Mouse (Mus musculus) ovary, adult 18-20 months (tissue): ENCODE data around the gene Wdcp.
"Not testable (repeated sequence)": the region's sequence is repeated elsewhere in the genome, so short reads cannot be mapped to it uniquely, and the experiment has no call there.

Experiments
- DNase-seq: peaks from one replicate; pipeline ENCODE4 v3.0.0; 2022; ENCODE audit warnings: low spot score, mixed read lengths

Wdcp gene

DNA sequence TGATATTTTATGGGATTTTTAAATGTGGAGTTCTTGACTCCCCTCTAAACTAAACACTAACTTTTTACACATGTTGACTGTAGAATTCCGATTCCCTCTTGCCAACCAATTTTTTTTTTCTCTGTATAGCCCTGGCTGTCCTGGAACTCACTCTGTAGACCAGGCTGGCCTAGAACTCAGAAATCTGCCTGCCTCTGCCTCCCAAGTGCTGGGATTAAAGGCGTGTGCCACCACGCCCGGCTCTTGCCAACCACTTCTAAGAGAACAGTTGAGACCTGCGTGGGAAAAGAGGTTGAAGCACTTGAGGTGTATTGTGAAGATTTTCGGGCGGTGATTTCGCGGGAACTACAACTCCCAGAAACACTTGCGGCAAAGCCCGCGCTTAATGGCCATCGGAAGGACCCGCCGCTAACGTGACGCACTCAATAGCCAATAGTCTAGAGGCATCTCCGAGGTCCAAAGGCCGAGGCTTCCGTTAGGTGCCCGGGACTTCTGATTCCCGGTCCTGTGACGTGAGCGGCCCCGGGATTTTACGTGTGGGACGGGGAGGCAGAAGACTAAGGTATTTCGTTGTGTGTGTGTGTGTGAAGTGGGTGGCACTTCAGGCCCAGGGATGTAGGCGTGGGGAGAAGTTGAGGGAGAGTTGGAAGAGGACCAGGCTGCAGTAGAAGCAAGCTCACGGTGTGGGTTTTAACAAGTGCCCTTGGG is at the start of gene Wdcp:
Gene Wdcp, plus strand, starts transcription at position 414 of the 708 bp plus-strand sequence.
- DNase-seq = peak; percentile 86

DNA sequence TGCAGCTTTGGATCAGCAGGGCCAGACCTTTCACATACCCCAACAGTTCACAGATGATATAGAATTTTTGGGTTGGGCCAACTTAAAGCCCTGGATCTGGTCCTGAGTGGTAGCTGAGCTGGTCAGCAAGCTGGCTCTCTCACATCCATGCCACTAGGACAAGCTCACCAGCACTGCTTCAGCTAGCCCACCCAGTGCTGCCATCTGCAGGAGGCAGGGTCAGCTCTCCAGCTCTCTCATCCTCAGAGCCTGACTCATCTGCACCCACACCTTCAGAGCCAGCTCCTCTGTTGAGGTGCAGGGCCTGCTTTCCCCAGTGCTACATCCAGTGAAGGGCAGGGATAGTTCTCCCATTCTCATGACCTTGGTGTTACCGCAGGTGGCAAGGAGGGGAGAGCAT is 49.4 kb upstream of the Wdcp start:
- DNase-seq = no peak

DNA sequence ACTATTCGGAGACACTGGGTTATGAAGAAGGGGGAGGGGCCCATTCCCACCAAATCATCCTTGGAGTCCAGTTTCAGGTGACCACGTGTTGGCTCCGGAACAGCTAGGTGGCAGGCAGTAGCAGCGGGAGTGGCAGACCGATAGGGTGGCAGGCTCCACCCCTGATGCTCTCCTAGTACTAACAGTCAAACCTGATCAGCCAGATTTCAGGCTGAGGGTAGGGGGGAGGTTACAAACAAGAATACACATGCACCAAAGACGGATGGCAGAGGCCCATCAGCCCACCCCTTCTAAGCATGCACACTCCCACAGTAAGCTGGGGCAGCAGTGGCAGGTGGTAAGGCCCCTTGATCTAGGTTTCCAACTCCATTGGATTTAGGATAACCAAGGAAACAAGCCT is 45.6 kb upstream of the Wdcp start:
- not testable (repeated sequence) for DNase-seq

DNA sequence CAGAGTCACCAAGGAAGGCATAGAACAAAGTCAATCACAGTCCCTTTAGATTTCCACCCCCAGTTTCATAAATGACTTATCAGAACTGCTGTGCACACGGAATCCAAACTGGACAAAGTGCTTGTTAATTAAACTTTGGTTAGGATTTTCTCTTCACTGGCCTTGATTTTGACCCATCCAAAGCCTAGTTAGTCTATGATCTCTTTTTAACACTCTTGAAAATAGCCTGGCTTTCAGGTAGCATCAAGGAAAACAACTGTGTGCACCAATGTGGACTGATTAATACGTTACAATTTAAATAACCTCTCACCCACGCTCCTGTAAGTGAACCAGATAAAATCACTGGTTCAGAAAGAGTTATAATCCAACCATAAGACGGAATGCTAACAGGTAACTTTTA is 32.1 kb upstream of the Wdcp start:
- no peak for DNase-seq

DNA sequence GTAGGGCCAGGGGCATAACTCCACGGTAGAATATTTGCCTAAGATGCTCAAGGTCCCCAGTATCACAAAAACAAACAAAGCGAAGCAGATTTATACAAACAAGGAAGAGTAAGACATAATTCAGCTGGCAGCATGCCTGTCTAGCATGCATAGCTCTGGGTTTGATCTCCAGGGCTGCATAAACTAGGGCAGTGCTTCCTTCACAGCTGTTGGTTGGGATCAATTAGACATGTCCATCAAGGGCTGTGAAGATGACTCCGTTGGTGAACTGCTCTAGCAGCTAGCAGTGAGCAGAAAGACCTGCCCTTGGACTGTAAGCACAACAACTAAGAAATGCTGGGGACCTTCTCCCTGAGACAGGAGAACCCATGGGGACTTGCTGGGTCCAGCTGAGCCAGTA is 31.4 kb upstream of the Wdcp start:
- no peak for DNase-seq

DNA sequence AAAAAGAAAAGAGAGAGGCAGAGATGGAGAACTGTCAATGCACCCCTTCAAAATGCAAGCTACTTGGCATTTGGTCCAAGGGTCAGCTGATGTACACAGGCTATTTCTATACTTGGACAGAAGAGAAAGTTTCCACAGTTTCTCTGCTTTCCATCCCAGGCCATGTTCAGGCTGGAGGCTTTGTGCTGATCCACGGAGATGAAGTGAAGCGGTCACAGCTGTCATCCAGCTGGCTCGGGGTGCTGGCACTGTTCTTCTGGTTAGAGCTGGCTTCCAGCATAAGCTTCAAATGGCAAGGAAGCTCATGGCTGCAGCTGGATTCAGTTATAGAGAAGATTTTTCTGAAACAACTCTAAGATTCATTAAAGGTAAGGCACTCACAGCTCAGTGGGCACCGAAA is 29.5 kb upstream of the Wdcp start:
- DNase-seq = no peak

DNA sequence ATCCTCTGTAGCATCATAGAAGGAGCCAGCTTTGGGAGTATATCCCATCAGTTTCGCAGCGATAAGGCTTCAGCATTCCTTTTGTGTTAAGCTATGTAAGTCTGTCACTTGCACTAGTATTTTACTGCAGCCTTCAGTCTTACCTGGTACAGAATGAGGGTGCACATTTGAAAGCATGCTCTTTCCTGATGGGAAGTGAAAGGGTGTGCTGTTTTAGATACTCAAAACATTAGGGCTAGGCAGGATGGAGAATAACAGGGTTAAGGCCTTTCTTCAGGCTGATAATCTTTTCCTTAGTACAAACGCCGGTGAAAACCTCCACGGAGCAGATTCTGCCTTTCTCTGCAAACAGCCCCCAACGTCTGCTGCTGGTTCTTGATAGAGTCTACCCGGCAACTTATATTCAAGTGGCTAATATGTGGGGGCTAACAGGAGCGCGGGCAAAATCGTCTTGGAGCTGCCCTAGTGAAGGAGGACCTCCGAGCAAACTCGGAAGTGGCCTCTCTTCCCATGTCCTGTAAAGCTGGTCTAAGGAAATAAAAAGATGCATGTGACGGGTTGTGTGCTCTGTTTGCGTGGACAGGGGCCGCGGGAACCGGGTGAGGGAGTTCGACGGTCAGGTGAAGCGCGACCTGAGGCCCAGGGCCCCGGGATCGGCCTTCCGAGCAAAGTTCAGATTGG is 26.3 kb upstream of the Wdcp start:
- DNase-seq = no peak

DNA sequence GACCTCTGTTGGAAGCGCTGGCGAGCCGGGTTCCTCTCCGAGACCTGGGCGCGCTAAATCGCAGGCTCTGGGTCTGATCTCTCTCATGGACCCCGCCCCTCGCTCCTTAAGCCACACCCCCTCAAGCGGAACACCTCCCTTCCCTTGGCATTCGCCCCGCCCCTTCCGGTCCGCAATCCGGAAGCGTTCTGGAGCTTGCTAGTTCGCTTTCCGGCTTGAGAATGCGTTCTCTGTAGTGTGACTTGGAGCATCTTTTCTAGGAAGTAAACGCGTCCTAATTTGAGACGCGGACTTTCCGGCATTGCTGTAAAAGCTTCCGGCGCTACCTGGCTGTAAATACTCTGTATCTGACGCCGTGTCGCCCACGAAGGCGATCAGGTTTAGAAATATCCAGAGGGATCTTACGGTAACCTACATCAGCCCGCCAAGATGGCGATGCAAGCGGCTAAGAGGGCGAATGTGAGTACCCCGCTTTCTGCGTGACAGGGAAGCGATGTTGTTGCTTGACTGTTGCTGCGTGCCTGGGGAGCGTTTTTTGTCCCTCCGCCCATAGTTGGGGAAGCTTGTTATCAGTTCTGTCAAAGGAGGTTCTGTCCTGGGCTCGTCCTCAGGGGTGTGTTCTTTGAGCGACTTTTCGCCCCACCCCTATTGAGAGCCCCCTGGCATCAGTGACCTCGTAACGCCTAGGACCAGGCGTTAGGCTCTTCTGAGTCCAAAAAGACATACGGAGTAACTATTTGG is 25.6 kb upstream of the Wdcp start, which contains the start of gene Sf3b6:
Gene Sf3b6, plus strand, starts transcription at position 184 of the 741 bp plus-strand sequence.
- peak; percentile 95 for DNase-seq

DNA sequence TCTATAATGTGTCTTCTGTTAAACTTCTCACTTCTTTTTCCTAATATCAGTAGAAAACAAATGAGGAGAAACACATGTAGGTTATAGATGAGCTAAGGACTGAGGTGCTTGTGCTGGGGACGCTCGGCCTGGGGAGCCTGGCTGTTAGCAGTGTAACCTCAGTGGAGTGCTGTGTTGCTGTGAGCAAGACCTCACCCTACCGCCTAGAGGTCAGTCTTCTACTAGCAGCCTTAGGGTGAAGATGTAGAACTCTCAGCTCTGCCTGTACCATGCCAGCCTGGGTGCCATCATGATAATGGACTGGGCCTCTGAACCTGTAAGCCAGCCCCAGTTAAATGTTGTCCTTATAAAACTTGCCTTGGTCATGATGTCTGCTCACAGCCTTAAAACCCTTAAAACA is 15.8 kb upstream of the Wdcp start:
- no peak for DNase-seq

DNA sequence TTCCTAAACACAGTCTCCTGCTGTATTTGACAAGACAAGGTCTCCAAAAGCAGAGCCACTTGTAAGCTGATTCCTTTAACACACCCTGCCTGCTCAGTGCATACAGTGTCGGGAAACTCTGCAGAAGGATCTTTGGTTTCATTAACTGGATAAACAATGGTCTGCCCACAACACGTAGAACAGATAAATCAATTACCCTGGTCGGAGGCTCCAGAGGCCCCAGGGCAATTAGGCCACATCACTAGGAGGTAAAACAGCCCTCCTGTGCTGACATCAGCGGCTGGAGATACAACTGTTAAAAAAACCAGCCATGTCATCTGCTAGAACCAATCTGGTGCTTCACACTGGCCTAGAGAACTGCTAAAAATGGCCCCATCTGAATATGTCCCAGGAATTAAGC is 6.1 kb upstream of the Wdcp start:
- DNase-seq = no peak

DNA sequence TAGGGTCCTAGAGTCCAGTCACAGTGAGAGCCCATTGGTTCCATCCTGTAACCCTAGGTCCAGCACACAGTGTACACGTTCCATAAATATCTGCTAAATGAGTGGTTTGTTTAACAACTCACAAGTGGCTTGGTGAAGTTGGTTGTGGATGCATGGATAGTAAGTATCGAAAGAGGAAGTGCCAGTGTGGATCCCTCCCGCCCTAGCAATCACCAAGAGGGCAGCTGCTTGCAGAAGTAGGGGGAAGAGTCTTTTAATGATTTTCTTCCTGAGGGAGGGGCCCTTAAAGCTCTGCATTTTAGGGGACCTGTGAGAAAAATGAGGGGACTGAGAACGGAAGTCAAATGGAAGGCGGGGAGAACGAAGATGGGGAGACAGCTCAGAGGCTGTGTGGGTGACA is 3.1 kb upstream of the Wdcp start:
- DNase-seq = no peak

DNA sequence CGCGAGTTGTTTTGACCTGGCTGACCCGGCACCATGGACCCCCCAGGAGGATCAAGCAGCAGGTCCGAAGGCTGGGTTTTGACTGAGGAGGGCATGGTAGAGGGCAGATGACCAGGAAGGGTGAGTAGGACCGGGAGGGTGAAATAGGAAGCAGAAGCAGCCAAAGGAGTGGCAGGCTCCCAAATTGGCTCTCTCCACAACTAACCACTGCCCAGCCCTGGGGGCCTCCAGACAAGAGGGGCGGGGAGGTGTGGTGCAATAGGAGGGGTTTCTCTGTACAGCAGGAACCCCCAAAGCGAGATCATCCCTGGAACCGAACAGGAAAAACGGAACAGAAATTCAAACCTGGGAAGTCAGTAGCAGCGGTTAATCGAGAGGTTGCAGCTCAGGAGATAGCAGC is 2.4 kb upstream of the Wdcp start:
- DNase-seq = no peak

DNA sequence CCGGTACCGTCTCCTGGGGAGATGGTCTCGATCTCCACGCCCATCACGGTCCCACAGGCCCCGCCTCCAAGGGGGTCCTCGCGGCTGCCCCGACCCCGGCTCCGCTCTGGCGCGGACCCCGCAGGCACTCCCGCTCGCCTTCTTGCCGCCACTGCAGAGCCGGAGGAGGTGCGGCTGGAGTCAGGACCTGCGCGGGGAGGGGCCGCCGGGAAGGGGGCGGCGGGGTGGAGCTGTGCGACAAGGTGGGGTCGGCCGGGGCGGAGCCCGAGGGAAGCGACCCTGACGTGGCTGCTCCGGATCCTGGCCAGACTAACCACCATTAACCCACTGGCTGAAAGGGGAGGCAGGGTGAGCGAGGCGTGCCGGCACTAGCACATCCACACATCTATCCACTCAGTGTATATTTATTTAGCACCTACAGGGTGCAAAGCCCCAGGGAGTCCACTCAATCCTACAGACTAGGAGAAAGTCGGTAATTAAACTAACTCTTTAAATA is 1.7 kb upstream of the Wdcp start, which contains the start of gene Fkbp1b:
Gene Fkbp1b, minus strand, starts transcription at position 200 of the 496 bp plus-strand sequence.
- peak; percentile 28 for DNase-seq

DNA sequence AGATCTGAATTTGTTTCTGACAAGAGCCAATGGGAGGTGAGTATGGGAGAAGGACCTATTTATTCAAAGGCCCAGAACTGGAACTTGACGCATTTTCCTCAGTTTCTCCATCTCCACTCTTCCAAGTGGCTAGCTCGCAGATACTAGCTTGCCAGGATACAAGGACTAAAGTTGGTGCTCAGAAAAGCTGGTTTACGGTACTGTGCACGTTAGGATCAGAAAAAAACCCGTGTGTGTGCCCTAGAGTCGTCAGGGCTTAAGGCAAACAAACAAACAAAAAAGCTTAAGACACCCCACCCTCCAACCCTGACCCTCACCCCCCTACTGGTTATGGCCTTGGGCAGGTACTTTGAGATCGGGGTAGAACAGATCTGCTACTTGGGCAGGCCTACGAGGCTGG is 647 bp upstream of the Wdcp start:
- DNase-seq = no peak

DNA sequence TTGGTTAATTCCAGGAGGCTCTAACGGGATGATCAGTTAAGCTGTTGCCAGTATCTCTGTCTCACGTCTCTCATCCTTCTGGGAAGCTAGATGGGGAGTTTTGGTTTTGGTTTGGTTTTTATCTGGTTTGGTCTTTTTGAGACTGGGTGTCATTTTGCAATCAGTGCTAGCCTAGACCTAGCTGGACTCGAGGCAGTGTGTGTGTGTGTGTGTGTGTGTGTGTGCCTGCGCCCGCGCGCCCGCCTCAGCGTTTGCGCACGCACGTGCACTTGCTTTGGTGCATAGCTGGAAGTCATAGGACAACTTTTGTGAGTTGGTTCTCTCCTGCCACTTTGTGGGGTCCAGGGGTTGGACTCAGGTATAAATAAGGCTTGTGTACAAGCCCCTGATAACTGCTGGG is 638 bp downstream of the Wdcp start:
- no peak for DNase-seq

DNA sequence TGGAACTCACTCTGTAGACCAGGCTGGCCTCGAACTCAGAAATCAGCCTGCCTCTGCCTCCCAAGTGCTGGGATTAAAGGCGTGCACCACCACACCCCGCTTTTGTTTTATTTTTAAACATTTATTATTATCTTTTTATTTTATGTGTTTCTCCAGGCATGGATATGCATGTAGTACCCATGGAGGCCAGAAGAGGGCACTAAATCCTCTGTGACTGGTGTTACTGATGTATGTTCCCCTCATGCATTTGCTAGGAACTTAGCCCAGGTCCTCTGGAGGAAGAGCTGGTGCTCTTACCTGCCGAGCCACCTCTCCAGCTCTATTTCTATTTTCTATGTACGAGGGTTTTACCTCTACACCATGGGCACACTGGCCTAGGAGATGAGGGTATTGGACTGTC is 13.1 kb downstream of the Wdcp start:
- DNase-seq = no peak

DNA sequence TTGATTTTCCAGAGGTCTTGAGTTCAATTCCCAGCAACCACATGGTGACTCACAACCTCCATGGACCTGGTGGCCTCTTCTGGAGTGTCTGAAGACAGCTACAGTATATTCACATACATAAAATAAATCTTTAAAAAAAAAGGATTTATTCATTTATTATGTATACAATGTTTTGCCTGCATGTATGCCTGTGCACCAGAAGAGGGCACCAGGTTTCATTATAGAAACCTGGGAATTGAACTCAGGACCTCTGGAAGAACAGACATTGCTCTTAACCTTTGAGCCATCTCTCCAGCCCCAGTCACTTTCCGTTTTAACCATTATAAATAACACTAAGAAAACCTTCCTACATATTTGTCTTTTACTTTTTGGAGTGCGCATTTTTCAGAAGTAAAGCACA is 13.7 kb downstream of the Wdcp start:
- no peak for DNase-seq

DNA sequence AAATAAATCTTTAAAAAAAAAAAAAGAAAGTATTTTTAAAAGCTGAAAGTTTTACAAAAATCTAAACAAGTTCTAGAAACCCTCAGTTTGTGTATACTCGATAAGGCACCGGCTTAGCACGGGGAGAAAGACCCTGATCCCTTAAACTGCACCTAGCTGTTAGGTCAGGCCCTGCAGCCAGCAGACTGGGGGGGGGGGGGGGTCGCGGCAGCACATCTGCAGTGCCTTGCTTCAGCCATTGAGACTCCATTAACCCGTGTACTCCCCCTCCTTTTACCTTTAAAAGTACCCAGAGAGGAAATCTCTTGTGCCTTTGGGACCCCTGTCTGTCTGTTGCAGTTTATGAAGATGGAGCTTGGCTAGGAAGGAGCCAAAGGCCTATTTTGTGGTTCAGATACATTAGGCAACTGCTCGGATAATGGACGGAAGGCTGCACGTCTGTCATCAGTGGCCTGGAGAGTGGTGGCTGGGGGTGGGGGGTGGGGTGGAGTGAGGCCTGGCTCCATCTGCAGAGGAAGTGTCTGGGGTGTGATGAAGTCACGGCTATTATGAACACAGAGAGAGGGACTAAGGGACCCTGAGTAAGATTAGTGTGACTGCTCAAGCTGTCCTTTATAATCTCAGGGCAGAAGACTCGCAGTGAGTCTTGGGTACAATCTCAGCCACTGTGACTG is 16.3 kb downstream of the Wdcp start:
- DNase-seq = no peak

DNA sequence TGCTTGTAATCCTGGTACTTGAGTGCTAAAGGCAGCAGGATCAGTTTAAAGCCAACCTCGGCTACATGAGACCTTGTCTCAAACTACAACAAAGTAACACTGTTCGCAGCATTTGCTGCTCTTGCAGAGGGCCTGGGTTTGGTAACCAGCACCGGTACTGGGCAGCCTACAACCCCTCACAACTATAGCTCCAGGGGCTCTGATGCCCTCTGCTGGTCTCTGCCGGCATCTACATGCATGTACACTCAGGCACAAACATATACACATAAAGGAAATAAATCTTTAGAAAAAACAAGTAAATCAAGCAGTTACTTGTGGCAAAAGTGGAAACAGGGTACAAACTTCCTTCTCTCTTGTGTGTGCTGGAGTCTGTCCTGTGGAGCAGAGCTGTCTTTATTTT is 19.6 kb downstream of the Wdcp start:
- DNase-seq = no peak

DNA sequence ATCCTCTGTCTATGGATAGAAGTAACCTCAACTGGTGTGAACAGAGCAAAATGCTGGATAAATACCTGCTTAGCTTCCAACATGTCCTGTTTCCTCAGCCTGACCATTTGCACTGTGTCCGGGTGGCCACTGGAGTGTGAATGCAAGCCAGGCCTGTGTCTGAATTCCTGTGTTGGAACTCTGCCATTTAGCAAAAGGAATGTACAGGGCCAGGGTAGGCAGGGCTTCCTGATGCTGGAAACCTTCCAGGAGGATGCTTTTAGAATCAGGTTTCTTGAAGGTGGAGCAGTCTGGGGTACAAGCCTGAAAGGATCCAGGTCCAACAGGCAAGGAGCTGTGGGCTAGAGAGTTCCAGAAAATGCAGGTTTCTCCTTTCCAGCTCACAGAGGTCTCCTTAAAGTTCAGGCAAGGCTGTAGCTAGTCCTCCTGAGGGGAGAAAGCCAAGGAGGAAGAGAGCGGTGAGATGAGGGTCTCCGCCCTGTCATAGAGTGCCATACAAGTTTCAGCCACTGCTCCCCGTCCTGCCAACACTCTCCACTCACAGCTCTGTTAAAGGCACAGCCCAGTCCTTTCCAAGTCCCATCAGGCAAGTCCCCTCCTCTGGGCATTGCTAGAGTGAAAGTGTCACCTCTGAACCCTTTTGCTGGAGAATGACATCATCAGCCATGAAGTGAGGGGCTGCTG is 20.7 kb downstream of the Wdcp start:
- DNase-seq = no peak

DNA sequence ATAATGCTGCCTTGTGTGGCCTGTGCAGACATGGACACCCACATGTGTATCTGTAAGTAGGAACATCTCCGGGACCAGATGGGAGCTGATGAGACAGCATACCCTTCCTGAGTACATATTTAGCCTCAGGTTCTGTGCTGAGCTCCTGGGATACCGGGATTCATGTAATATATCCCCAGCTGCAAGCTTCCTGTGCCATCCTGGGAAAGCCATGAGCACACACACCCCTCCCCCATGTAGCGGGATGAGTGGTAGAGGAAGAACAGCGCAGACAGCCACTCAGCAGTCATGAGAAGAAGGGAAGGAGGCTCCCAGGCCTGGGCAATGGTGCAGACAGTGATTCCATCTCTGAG is 21.2 kb downstream of the Wdcp start:
- no peak for DNase-seq

DNA sequence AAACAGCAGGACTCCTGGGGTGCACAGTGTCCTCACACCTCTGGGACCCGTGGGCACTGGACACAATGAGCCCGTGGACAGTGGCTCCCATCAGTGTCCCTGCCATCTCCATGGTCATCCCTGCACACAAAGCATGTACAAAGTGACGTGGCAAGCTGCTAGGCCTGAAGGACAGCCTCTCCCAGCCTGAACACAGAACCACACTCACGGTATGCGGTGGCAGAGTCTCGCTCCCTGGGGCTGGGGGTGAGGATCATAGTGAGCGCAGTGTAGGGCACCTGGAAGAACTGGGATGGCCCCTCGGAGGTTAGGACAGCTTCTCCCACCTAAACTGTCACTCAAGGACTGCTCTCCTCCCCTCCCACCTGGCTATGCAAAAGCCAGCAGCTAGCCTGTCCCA is 25.8 kb downstream of the Wdcp start:
- no peak for DNase-seq
